8 mouse cellular contexts compared by ENCODE assay signal in the genomic region with DNA sequence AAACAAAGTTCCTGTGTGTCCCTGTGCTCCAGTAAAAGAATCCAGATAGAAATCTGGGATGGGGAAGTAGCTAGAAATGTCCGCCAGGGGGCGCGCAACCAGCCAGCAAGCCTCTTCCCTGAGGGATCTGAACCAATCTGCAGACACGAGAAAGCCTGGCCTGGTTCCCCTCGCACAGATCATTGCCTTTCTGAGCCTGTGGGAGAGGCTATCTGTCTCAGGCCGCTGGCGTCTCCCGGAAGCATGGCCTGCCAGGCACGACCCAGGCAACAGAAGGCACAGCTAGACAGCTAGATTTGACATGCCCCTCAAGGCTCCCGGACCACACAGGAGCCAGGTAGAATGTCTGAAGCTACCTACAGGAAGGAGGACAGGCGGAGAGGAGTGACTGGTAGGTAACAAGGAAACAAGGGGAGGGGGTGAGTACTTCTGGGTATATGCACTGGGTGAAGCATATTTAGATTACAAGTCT. TPM values are rescaled to one million over a fixed set of nuclear protein-coding genes. Genes with fewer than 3 reads are reported as not detected.
DNase-seq lines count a peak whose midpoint lies in the region; ATAC-seq and TF ChIP-seq lines count a peak whose summit lies in the region.

A gene (plus strand): TSS at position 130 of the 472 bp plus-strand sequence.

- no peak for TF ChIP-seq POLR2A in bone marrow, adult 2 months (IDR thresholded peaks at IDR 0.05; ENCODE audit: borderline replicate concordance, control insufficient read depth, low read depth, low read length)

- ATAC-seq in embryonic facial prominence, embryonic 14.5 days (ENCODE audit: low read depth): peak; percentile 87
- ATAC-seq in limb, embryonic 13.5 days (ENCODE audit: low FRiP score, low read depth): peak; percentile 75; the same call in 1 of the 2 replicates
- ATAC-seq in midbrain, embryonic 15.5 days (replicated peaks): peak; percentile 78

- H3K4me1 ChIP-seq in bone marrow, adult 2 months (ENCODE audit: control insufficient read depth, insufficient read depth, low read length): no peaks in the 10 kb centered on the region
- H3K4me1 ChIP-seq in embryonic facial prominence, embryonic 14.5 days (ENCODE audit: control insufficient read depth, insufficient read depth, low read length): no peaks in the 10 kb centered on the region
- H3K4me1 ChIP-seq in limb, embryonic 13.5 days: peaks cover 7% of the 10 kb centered on the region
- peaks cover 3% of the 10 kb centered on the region for H3K4me1 ChIP-seq in midbrain, embryonic 15.5 days

- no peaks in the 10 kb centered on the region for H3K27me3 ChIP-seq in embryonic facial prominence, embryonic 14.5 days (replicated peaks; ENCODE audit: control insufficient read depth, insufficient read depth, low read length)
- H3K27me3 ChIP-seq in limb, embryonic 13.5 days: 0 out of 2 replicates have a peak, but pooled peaks cover 3% of the 10 kb centered on the region
- H3K27me3 ChIP-seq in midbrain, embryonic 15.5 days (replicated peaks): 0 out of 2 replicates have a peak, but pooled peaks cover 7% of the 10 kb centered on the region

- H3K9ac ChIP-seq in embryonic facial prominence, embryonic 14.5 days (ENCODE audit: low read depth, low read length): peak within 1 kb of the TSS; percentile 37; the same call in 1 of the 2 replicates
- no peak within 1 kb of the TSS for H3K9ac ChIP-seq in limb, embryonic 13.5 days
- peak within 1 kb of the TSS; percentile 13; the same call in 1 of the 2 replicates for H3K9ac ChIP-seq in midbrain, embryonic 15.5 days

- no peaks in the 10 kb centered on the region for H3K36me3 ChIP-seq in embryonic facial prominence, embryonic 14.5 days (ENCODE audit: control insufficient read depth, insufficient read depth, low read length)
- H3K36me3 ChIP-seq in limb, embryonic 13.5 days: no peaks in the 10 kb centered on the region
- no peaks in the 10 kb centered on the region for H3K36me3 ChIP-seq in midbrain, embryonic 15.5 days (replicated peaks)

- 12% methylated on average over 11 of the region's 11 CpGs for WGBS in bone marrow, adult 2 months
- WGBS in embryonic facial prominence, embryonic 14.5 days: 15% methylated on average over 10 of the region's 11 CpGs
- 11% methylated on average over 11 of the region's 11 CpGs for WGBS in limb, embryonic 13.5 days
- WGBS in midbrain, embryonic 15.5 days: 12% methylated on average over 11 of the region's 11 CpGs

- peak; percentile 82 for TF ChIP-seq CTCF in bone marrow, adult 2 months (IDR thresholded peaks at IDR 0.05; ENCODE audit: control insufficient read depth, insufficient read depth, low read length)

- no peak within 1 kb of the TSS for H3K4me3 ChIP-seq in bone marrow, adult 2 months (replicated peaks; ENCODE audit: control insufficient read depth, low read depth, low read length)
- H3K4me3 ChIP-seq in embryonic facial prominence, embryonic 14.5 days (ENCODE audit: low read depth, low read length): no peak within 1 kb of the TSS
- no peak within 1 kb of the TSS for H3K4me3 ChIP-seq in limb, embryonic 13.5 days
- H3K4me3 ChIP-seq in midbrain, embryonic 15.5 days: peak within 1 kb of the TSS; percentile 13; the same call in 1 of the 2 replicates

- H3K27ac ChIP-seq in bone marrow, adult 2 months (ENCODE audit: control insufficient read depth, insufficient read depth, low read depth, low read length, poor library complexity): no peak within 1 kb of the TSS
- H3K27ac ChIP-seq in embryonic facial prominence, embryonic 14.5 days (replicated peaks; ENCODE audit: low read depth, low read length): no peak within 1 kb of the TSS
- no peak within 1 kb of the TSS for H3K27ac ChIP-seq in limb, embryonic 13.5 days
- H3K27ac ChIP-seq in midbrain, embryonic 15.5 days: peak within 1 kb of the TSS; percentile 49; the same call in 1 of the 2 replicates

- H3K4me2 ChIP-seq in embryonic facial prominence, embryonic 14.5 days (ENCODE audit: low read depth, low read length): peak within 1 kb of the TSS; percentile 23; the same call in 1 of the 2 replicates
- H3K4me2 ChIP-seq in limb, embryonic 13.5 days (replicated peaks): peak within 1 kb of the TSS; percentile 39
- peak within 1 kb of the TSS; percentile 32 for H3K4me2 ChIP-seq in midbrain, embryonic 15.5 days

- DNase-seq in B cell, adult 2 months: peak; percentile 67 to 71
- peak; percentile 90 for DNase-seq in embryonic facial prominence, embryonic 14.5 days (ENCODE audit: low spot score)
- peak; percentile 24 to 48 for DNase-seq in heart, adult 9 months (ENCODE audit: low spot score in 2 of 2)
- peak; percentile 86 for DNase-seq in kidney, adult 9 months
- peak; percentile 14 to 31 for DNase-seq in spleen, postnatal 36 days (ENCODE audit: low spot score in 2 of 2)

- no peaks in the 10 kb centered on the region for H3K9me3 ChIP-seq in embryonic facial prominence, embryonic 14.5 days (ENCODE audit: control insufficient read depth, low read length)
- no peaks in the 10 kb centered on the region for H3K9me3 ChIP-seq in limb, embryonic 13.5 days
- no peaks in the 10 kb centered on the region for H3K9me3 ChIP-seq in midbrain, embryonic 15.5 days

RNA-seq across cellular contexts. Expression of the gene that starts here (rescaled TPM):
- 39.7 and 71.5 TPM in 2 replicates for polyA plus RNA-seq in bone marrow, adult 2 months (2011; ENCODE audit: insufficient read depth, insufficient read length, low replicate concordance, missing spikeins)
- 89.9 and 96.8 TPM in 2 replicates for polyA plus RNA-seq in embryonic facial prominence, embryonic 14.5 days (2014; fragmentation: Nextera tagmentation; extraction: Ambion mirVana)
- 113 and 115 TPM in 2 replicates for polyA plus RNA-seq in limb, embryonic 13.5 days (2015; fragmentation: Nextera tagmentation; extraction: Ambion mirVana)
- 160 and 171 TPM in 2 replicates for polyA plus RNA-seq in midbrain, embryonic 15.5 days (2015; fragmentation: Nextera tagmentation; extraction: Ambion mirVana)

Comparison
In these comparisons a context has a peak if more than half of its experiments do, and no peak if none do; other contexts are left out.
1. DNase-seq: peak in every context shown above with its lines; median percentile 90 in embryonic facial prominence, embryonic 14.5 days; 86 in kidney, adult 9 months; 69 in B cell, adult 2 months; 36 in heart, adult 9 months; 22 in spleen, postnatal 36 days.